Mouse (Mus musculus) hindbrain, embryonic 13.5 days (tissue): Measurements from ENCODE around the gene Cdk19. TPM values are rescaled to one million over a fixed set of nuclear protein-coding genes. Genes with fewer than 3 reads are reported as not detected.
"Not testable (repeated sequence)": the region's sequence is repeated elsewhere in the genome, so short reads cannot be mapped to it uniquely, and the experiment has no call there.

ENCODE experiments used
- ATAC-seq: fragments of 200-750 bp; cut with Nextera tagmentation; 2 replicates; pipeline ENCODE4 v1.8.0; 2017; ENCODE audit warnings: moderate TSS enrichment; ENCODE audit not compliant: low FRiP score
- H3K27ac ChIP-seq: fragments of 300-500 bp; sonication (generic); 2 replicates; pipeline ENCODE4 v1.5.1; 2015; ENCODE audit warnings: inconsistent platforms, mild to moderate bottlenecking, moderate library complexity
- H3K27me3 ChIP-seq: fragments of 300-500 bp; sonication (generic); 2 replicates; pipeline ENCODE4 v1.6.1; 2015; ENCODE audit warnings: mild to moderate bottlenecking, inconsistent platforms
- H3K36me3 ChIP-seq: fragments of 300-500 bp; sonication (generic); 2 replicates; pipeline ENCODE4 v1.6.1; 2015; ENCODE audit warnings: mild to moderate bottlenecking, inconsistent platforms
- H3K4me1 ChIP-seq: fragments of 300-500 bp; sonication (generic); replicated peaks from 2 replicates; pipeline ENCODE4 v1.6.1; 2015; ENCODE audit warnings: inconsistent platforms
- H3K4me2 ChIP-seq: fragments of 300-500 bp; sonication (generic); 2 replicates; pipeline ENCODE4 v1.6.1; 2015; ENCODE audit warnings: inconsistent platforms, mild to moderate bottlenecking, moderate library complexity
- H3K4me3 ChIP-seq: fragments of 300-500 bp; sonication (generic); 2 replicates; pipeline ENCODE4 v1.5.1; 2015; ENCODE audit warnings: mild to moderate bottlenecking, inconsistent platforms
- H3K9ac ChIP-seq: fragments of 300-500 bp; sonication (generic); 2 replicates; pipeline ENCODE4 v1.6.1; 2015; ENCODE audit warnings: mild to moderate bottlenecking, inconsistent platforms
- H3K9me3 ChIP-seq: fragments of 300-500 bp; sonication (generic); 2 replicates; pipeline ENCODE4 v1.6.1; 2016; ENCODE audit warnings: inconsistent platforms
- WGBS: fragments of 180-500 bp; shearing (Covaris S2); methylation state at CpG from one replicate; pipeline ENCODE4 v1.1.7; 2015; 5-methylcytosine and 5-hydroxymethylcytosine counted together
- polyA plus RNA-seq: library from polyadenylated mRNA; unstranded; fragments of >200 nt; fragmentation: Nextera tagmentation; extraction: Ambion mirVana; gene quantifications from 2 replicates; pipeline ENCODE4 v1.2.1, GENCODE M21; 2015

The Cdk19 gene
- polyA plus RNA-seq = 11.0 and 12.7 TPM in 2 replicates

DNA sequence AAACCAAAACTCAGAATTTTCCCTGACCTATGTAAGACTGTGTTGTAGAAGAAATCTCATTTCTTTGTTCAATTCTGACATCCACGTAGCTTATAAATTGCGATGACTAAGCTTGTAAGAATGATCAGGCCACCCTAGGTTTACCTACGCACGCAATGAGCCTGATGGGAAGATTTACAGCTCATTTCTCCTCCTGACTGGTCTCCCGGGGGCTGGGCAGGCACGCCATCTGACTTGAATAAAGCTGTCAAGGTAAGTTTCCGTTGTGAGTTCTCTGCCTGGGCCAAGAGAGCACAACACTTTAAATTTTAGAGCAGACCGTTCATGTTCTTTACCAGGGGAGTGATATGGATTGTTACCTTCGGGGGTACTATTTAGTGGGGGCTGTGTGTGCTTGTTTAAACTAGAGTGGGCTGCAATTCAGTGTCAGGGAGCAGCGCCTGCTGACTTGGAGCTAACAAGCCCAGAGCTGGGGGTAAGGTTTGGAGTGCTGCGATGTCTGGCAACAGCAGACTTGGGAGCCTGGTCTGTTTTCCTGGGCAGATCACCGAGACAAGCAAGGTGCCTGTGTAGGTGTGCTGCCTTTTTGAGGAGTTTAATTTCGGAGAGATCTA is at the start of gene Cdk19:
TSS of gene Cdk19 (plus strand) at position 214 of the 614 bp plus-strand sequence.
- no peak within 1 kb of the TSS for H3K4me3 ChIP-seq
- no peaks in the 10 kb centered on the region for H3K36me3 ChIP-seq
- no peak for ATAC-seq
- no peaks in the 10 kb centered on the region for H3K27me3 ChIP-seq
- no peak within 1 kb of the TSS for H3K9ac ChIP-seq
- WGBS = 46% methylated on average over 13 of the region's 13 CpGs
- H3K9me3 ChIP-seq = no peaks in the 10 kb centered on the region
- H3K4me1 ChIP-seq = 0 out of 2 replicates have a peak, but pooled peaks cover 3% of the 10 kb centered on the region
- no peak within 1 kb of the TSS for H3K4me2 ChIP-seq
- no peak within 1 kb of the TSS for H3K27ac ChIP-seq

DNA sequence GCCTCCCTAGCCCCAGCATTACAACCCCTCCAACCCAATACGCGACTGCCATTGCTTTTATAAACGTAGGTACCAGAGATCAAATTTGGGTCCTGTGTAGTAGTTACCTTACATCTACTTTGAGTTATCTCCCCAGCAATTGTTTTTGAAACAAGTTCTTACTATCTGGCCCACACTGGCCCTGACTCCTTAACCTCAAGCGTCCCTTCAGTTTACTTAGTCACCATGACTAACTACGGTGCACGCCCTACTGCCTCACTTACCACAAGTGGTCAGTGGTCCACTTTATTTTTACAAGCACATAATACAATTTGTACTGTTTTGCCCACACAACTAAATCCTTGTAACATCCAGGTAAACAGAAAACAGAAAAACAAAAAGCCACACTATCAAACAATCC is 46.7 kb upstream of the Cdk19 start:
- H3K9me3 ChIP-seq = no peaks in the 10 kb centered on the region
- ATAC-seq = no peak
- no peaks in the 10 kb centered on the region for H3K27me3 ChIP-seq
- H3K4me3 ChIP-seq = no peak overlapping the region
- WGBS = 95% methylated on average over 6 of the region's 6 CpGs
- no peak overlapping the region for H3K4me2 ChIP-seq
- H3K9ac ChIP-seq = no peak overlapping the region
- no peak overlapping the region for H3K27ac ChIP-seq
- H3K36me3 ChIP-seq = peaks cover 28% of the 10 kb centered on the region
- H3K4me1 ChIP-seq = peaks cover 17% of the 10 kb centered on the region

DNA sequence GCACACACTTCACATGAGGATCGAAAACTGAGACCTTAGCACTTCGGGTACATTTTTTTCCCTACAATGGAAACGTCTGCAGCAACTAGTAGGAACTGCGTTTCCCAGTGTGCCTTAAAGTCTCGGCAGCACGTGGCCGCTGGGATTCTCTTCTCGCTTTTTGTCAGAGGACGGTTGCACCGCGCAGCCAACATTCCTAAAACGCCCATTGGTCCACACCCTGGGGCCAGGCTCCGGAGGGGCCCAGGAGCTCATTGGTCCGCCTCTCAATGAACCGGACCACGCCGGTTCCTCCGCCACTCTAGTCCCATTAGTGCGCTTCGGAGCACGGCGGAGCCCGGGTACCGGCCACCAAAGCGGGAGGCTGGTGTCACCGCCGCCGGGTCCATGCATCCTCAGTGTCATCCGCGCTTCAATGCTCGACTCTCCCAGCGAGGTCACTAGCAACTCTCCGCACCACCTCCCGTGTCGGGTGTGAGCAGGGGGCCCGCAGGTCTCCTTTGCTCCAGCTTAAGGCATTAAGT is 38.7 kb upstream of the Cdk19 start:
- Histone ChIP-seq H3K4me2 (peak overlapping the region; percentile 75), H3K27me3 (no peaks in the 10 kb centered on the region), H3K4me3 (peak overlapping the region; percentile 97), H3K36me3 (no peaks in the 10 kb centered on the region), H3K9me3 (no peaks in the 10 kb centered on the region), H3K4me1 (peaks cover 35% of the 10 kb centered on the region), H3K9ac (peak overlapping the region; percentile 97), H3K27ac (peak overlapping the region; percentile 93)
- under 1% methylated on average over 36 of the region's 36 CpGs for WGBS
- peak; percentile 69 for ATAC-seq

DNA sequence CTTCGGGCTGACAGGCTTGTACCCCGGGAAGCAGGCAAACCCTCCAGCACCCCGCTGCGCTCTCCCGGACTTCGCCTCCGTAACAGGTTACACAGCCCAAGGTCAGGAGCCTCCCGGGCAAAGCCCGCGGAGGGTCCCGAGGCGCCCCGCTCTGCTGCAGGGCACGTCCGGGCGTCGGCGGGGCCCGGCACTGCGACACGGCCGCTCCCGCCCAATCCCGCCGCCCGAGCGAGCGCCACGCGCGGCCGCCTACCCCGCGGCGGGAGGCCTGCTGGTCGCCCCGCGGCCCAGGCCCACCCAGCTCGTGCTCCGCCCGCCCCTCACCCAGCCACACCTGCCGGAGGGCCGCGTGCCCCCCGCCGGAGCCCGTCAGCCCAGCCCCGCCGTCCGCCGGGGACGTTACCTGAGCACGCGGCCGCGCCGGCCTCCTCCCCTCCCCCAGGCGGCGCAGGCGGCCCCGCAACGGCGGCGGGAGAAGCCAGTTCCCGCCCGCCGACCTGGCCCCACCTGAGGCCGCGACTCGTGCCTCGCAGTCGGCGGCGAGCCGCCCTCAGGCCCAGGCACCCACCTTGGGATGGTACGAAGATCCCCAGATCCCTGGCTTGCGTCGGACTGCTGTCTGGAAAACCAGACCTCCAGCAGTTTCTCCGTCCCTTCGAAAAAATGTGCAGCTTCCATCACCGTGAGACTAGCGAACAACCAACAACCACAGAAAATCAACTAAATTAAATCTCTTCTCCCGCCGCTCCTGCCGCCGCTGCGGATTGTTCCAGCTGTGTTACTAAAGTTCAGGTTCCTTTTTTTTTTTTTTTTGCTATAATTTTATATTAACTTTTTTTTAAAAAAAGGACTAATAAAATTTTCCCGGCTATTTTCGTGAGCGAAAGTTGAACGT is 37.9 kb upstream of the Cdk19 start:
- H3K27me3 ChIP-seq, H3K36me3 ChIP-seq, H3K9me3 ChIP-seq: not testable (repeated sequence)
- peak; percentile 23 for ATAC-seq
- peak overlapping the region; percentile 97 for H3K9ac ChIP-seq
- H3K4me2 ChIP-seq = peak overlapping the region; percentile 75
- H3K27ac ChIP-seq = peak overlapping the region; percentile 93
- WGBS = under 1% methylated on average over 63 of the region's 91 CpGs
- H3K4me1 ChIP-seq = peaks cover 30% of the 10 kb centered on the region
- peak overlapping the region; percentile 97 for H3K4me3 ChIP-seq

DNA sequence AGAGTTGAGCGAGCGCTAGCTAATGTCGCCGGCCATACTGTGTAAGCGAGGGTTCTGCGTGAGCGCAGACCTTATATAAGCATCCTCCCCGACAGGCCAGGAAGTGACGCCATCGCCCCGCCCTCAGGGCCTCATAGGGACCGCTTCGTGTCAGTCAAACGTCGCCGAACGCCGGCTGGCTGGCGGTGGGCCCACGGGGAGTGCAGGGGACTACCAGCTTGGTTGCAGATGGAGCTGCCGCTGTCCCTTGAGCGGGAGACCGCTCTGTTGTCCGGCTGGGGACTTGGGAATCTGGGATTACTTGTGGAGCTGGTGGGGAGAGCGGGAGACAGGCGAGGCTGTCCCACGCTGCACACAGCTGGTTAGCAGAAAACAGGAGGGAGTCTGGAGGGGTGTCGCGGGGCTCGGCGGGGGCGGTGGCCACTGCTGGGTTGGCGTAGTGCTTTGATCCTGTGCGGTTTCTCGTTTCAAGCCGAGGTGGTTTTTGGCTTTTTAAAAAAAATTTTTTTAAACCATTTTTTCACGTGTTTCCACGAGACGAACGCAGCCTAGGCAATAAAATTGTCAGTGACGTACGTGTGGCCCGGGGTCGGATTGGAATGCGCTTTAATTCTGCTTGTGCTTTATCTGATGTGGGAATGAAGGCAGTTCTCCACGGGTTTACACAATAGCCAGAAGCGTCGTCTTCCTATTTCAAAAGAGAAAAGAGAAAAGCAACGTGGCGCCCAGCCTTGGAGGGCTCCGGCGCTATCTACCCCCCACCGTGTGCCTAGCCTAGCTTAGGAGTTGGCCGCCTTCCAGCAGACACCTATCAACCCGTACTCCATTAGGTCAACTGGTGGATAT is 37.0 kb upstream of the Cdk19 start, which contains the start of gene Amd1:
TSS of gene Amd1 (minus strand) at position 47 of the 846 bp plus-strand sequence.
- Histone ChIP-seq H3K36me3 (no peaks in the 10 kb centered on the region), H3K9ac (peak within 1 kb of the TSS; percentile 97), H3K4me3 (peak within 1 kb of the TSS; percentile 97), H3K27ac (peak within 1 kb of the TSS; percentile 99), H3K4me2 (peak within 1 kb of the TSS; percentile 75), H3K4me1 (peaks cover 26% of the 10 kb centered on the region), H3K27me3 (no peaks in the 10 kb centered on the region), H3K9me3 (no peaks in the 10 kb centered on the region)
- under 1% methylated on average over 55 of the region's 55 CpGs for WGBS
- peak; percentile 98 for ATAC-seq

DNA sequence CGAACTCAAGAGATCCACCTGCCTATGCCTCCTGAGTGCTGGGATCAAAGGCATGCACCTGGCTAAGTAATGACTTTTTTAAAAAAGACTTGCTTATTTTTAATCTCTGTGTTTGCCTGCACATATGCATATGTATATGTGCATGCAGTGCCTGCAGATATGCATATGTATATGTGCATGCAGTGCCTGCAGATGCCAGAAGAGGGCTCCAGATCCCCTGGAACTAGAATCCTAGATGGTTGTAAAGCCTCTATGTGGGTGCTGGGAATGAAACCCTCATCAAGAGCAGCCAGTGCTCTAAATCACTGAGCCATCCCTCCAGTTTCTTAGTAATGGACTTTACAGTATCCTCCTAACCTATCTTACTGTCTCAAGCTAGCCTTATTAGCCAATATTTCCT is 33.4 kb upstream of the Cdk19 start:
- H3K36me3 ChIP-seq = no peaks in the 10 kb centered on the region
- H3K9me3 ChIP-seq = no peaks in the 10 kb centered on the region
- H3K9ac ChIP-seq = no peak overlapping the region
- no peaks in the 10 kb centered on the region for H3K4me1 ChIP-seq
- no peak overlapping the region for H3K27ac ChIP-seq
- no peak overlapping the region for H3K4me3 ChIP-seq
- no peak overlapping the region for H3K4me2 ChIP-seq
- WGBS = 90% methylated on average over 1 of the region's 1 CpGs
- ATAC-seq = no peak
- H3K27me3 ChIP-seq = no peaks in the 10 kb centered on the region

DNA sequence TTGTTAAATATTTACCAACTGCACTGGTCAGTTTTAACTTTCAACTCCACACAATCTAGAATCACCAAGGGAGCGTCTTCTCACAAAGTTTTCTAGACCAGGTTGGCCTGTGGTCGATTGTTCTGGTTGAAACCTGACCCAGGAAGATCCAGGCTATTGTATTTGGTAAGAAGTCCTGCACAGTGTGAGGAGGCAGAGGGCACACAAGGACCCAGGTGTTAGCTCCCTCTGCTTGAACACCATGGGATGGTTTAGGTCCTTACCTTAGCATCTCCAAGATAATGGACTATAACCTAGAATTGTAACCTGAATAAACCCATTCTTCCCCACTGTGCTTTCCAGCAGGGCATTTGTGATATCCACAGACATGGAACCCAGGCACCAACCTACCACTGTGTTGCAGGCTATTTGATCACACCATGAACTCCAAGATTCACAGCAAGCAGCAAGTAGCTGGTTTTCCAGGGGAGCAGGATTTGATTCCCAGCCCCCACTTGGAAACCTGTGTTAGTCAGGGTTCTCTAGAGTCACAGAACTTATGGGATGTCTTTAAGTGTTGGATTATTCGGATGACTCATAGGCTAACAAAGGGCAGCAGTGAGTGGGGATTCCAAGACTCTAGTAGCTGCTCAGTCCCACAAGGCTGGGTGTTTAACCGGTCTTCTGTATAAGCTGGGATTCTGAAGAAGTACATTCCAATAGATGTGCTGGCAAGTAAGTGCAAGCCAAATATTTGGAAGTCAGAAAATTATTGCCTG is 31.4 kb upstream of the Cdk19 start:
- ATAC-seq = no peak
- no peak overlapping the region for H3K9ac ChIP-seq
- WGBS = 67% methylated on average over 4 of the region's 4 CpGs

DNA sequence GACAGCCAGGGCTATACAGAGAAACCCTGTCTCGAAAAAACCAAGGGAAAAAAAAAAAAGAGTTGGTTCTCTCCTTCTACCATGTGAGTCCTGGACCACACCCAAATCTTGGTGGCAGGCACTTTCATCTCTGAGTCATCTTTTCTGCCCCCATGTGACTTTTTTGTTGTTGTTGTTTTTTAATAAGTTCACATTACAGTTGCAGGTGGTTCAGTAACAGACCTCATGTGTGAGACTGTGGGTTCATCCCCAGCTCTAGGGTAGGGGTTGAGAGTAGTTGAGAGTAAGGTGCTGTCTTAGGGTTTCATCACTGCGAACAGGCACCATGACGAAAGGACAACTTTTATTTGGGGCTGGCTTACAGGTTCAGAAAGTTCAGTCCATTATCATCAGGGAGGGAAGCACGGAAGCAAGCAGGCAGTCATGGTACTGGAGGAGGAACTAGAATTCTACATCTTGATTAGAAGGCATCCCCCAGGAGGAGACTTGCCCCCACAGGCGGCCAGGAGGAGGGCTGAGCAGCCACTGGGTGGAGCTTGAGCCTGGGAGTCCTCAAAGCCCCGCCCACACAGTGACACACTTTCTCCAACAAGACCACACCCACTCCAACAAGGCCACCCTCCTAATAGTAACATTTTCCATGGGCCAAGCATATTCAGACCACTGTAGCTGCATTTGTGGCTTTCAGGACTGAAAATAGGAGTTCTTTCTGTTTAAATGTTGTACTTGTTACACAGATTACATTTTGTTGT is 29.3 kb upstream of the Cdk19 start:
- Histone ChIP-seq H3K27me3 (no peaks in the 10 kb centered on the region), H3K4me2 (no peak overlapping the region), H3K27ac (no peak overlapping the region), H3K9me3 (no peaks in the 10 kb centered on the region), H3K4me1 (no peaks in the 10 kb centered on the region), H3K9ac (no peak overlapping the region), H3K4me3 (no peak overlapping the region), H3K36me3 (no peaks in the 10 kb centered on the region)
- 55% methylated on average over 6 of the region's 6 CpGs for WGBS
- no peak for ATAC-seq

More for the DNA sequence above, 31.4 kb upstream of the Cdk19 start:
- Histone ChIP-seq H3K4me1 (no peaks in the 10 kb centered on the region), H3K36me3 (no peaks in the 10 kb centered on the region), H3K27me3 (no peaks in the 10 kb centered on the region), H3K4me3 (no peak overlapping the region), H3K27ac (no peak overlapping the region), H3K4me2 (no peak overlapping the region), H3K9me3 (no peaks in the 10 kb centered on the region)

DNA sequence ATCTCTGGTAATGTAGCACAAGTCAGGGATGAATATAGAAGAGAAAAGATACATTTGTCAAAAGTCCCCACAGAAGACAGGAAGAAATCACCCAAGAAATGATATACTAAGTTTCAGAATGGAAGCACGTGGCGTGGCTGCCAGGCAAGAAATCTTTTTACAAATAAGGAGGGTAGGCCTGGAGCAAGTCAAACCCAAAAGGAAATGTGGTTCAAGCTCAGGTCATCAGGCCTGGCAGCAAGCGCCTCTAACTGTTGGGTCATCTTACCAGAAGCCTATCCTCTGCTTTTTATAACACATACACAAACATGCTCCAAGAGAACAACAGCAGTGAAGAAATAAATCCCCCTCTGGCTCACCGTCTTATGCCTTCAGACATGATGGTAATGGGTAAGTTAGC is 26.6 kb upstream of the Cdk19 start:
- Histone ChIP-seq H3K27ac (no peak overlapping the region), H3K27me3 (no peaks in the 10 kb centered on the region), H3K4me1 (no peaks in the 10 kb centered on the region), H3K4me2 (no peak overlapping the region), H3K9me3 (no peaks in the 10 kb centered on the region), H3K36me3 (no peaks in the 10 kb centered on the region), H3K9ac (no peak overlapping the region), H3K4me3 (no peak overlapping the region)
- no peak for ATAC-seq
- 92% methylated on average over 4 of the region's 4 CpGs for WGBS

DNA sequence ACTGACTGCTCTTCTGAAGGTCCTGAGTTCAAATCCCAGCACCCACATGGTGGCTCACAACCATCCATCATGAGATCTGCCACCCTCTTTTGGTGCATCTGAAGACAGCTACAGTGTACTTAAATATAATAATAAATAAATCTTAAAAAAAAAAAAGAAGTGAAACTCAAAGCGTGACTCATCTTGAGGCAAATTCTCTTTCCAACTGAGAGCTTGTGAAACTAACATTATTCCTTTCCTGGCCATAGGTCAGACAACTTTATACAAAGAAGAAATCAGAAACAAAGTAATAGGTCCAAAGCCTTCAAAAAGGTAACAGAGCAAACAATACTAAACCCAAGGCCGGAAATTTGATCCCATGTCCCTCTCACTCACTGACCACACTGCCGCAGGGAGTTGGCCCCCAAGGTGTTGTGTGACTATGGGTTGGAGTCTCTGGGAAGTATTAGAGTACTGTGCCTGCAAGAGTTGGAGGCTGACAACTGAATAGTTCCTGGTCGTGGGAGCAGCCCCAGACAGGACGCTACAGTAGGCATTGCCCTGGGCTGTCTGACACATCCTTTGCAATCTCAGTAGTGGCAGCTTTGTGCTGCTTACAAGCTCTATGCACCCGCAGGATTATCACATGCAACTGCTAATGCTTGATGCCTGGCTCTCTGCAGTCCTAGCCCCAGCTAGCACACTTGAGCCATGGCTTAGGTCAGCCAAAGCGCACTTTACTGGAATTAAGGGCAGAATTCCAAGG is 22.4 kb upstream of the Cdk19 start:
- no peaks in the 10 kb centered on the region for H3K27me3 ChIP-seq
- H3K4me1 ChIP-seq = no peaks in the 10 kb centered on the region
- H3K4me2 ChIP-seq = no peak overlapping the region
- 0 out of 2 replicates have a peak, but pooled peaks cover 4% of the 10 kb centered on the region for H3K9me3 ChIP-seq
- H3K27ac ChIP-seq = no peak overlapping the region
- H3K36me3 ChIP-seq = no peaks in the 10 kb centered on the region
- H3K9ac ChIP-seq = no peak overlapping the region
- no peak overlapping the region for H3K4me3 ChIP-seq
- 71% methylated on average over 7 of the region's 7 CpGs for WGBS
- ATAC-seq = no peak
